ENCODE assay signal across 13 mouse cellular contexts in the genomic region with DNA sequence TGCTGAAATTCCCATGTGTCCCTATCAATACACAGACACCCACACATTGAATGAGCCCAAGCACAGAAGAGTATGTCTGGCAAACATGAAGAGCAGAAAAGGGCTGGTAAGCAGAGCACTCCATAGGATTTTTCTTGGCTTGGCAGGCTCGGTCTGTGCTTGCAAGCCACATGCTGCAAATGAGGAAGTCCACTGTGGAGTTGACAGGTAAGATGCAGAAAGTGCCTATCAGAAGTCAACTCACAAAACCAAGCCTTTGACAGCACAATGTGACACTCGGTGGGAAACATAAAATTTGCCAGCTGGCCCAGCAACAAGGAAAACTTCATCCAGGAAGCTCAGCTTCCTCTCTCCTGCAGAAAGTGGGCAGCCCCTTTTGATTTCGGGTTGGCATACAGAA.
DNase-seq lines count a peak whose midpoint lies in the region; ATAC-seq lines count a peak whose summit lies in the region.
"Had no signal": no experiment of that assay in that cellular context is flagged by ENCODE, and none has a peak within 500 bp of the region (broad histone marks: within the 10 kb centered on the region; RNA-seq: fewer than 3 reads in every experiment).

No protein-coding gene starts in this region.

- H3K4me2 ChIP-seq in kidney, embryonic 14.5 days (replicated peaks; ENCODE audit: low read depth, low read length): no peak overlapping the region
- no peak overlapping the region for H3K4me2 ChIP-seq in heart, embryonic 12.5 days
- H3K4me2 ChIP-seq: limb, embryonic 13.5 days had no signal

- WGBS in kidney, embryonic 14.5 days: 70% methylated on average over 3 of the region's 3 CpGs
- WGBS in heart, embryonic 12.5 days: 39% methylated on average over 3 of the region's 3 CpGs

- H3K4me1 ChIP-seq in kidney, embryonic 14.5 days (ENCODE audit: control insufficient read depth, insufficient read depth, low read length): no peaks in the 10 kb centered on the region
- no peaks in the 10 kb centered on the region for H3K4me1 ChIP-seq in heart, embryonic 12.5 days (replicated peaks)
- H3K4me1 ChIP-seq: limb, embryonic 13.5 days had no signal

- DNase-seq in cerebellum, adult 11 months: no peak
- DNase-seq in kidney, postnatal 14 days: peak; percentile 1
- DNase-seq in brain, adult 2 months (ENCODE audit: low read depth, low spot score): peak; percentile 26
- peak; percentile 16 to 20 for DNase-seq in frontal cortex, postnatal 36 days (ENCODE audit: low spot score in 2 of 2)
- no peak for DNase-seq in urinary bladder, postnatal 4 days (ENCODE audit: low spot score in 2 of 2)
- DNase-seq: adrenal gland, postnatal 10 days; heart, adult 18-20 months; kidney, adult 11 months; lung, adult 2 months had no signal

- no peak overlapping the region for H3K4me3 ChIP-seq in kidney, embryonic 14.5 days (ENCODE audit: low read length)
- H3K4me3 ChIP-seq in heart, embryonic 12.5 days: no peak overlapping the region
- H3K4me3 ChIP-seq: limb, embryonic 13.5 days had no signal

- H3K27me3 ChIP-seq in kidney, embryonic 14.5 days (ENCODE audit: control insufficient read depth, insufficient read depth, low read length): no peaks in the 10 kb centered on the region
- no peaks in the 10 kb centered on the region for H3K27me3 ChIP-seq in heart, embryonic 12.5 days (replicated peaks)
- H3K27me3 ChIP-seq: limb, embryonic 13.5 days had no signal

- H3K9ac ChIP-seq in kidney, embryonic 14.5 days (ENCODE audit: low read depth, low read length): no peak overlapping the region
- no peak overlapping the region for H3K9ac ChIP-seq in heart, embryonic 12.5 days
- H3K9ac ChIP-seq: limb, embryonic 13.5 days had no signal

- H3K27ac ChIP-seq in kidney, embryonic 14.5 days (ENCODE audit: low read depth, low read length): no peak overlapping the region
- no peak overlapping the region for H3K27ac ChIP-seq in heart, embryonic 12.5 days (ENCODE audit: poor library complexity, severe bottlenecking)
- H3K27ac ChIP-seq: limb, embryonic 13.5 days had no signal

- peak; percentile 31; the same call in 1 of the 2 replicates for ATAC-seq in cerebellum, adult (ENCODE audit: insufficient number of reproducible peaks, low FRiP score, low TSS enrichment)
- ATAC-seq in kidney, embryonic 14.5 days (ENCODE audit: low FRiP score, low TSS enrichment): no peak
- no peak for ATAC-seq in heart, embryonic 12.5 days (ENCODE audit: insufficient number of reproducible peaks, low FRiP score)

- H3K36me3 ChIP-seq in kidney, embryonic 14.5 days (ENCODE audit: control insufficient read depth, insufficient read depth, low read length): no peaks in the 10 kb centered on the region
- no peaks in the 10 kb centered on the region for H3K36me3 ChIP-seq in heart, embryonic 12.5 days
- H3K36me3 ChIP-seq: limb, embryonic 13.5 days had no signal

- H3K9me3 ChIP-seq in kidney, embryonic 14.5 days (ENCODE audit: control insufficient read depth, low read length): no peaks in the 10 kb centered on the region
- H3K9me3 ChIP-seq in heart, embryonic 12.5 days (replicated peaks): no peaks in the 10 kb centered on the region
- H3K9me3 ChIP-seq: limb, embryonic 13.5 days had no signal

Comparison
In these comparisons a context has a peak if more than half of its experiments do, and no peak if none do; other contexts are left out.
1. DNase-seq: peak in kidney, postnatal 14 days (single experiment), brain, adult 2 months (single experiment) and frontal cortex, postnatal 36 days (2 of 2); none in cerebellum, adult 11 months (single experiment) and urinary bladder, postnatal 4 days (0 of 2).